Mouse (Mus musculus) intestine, postnatal 0 days (tissue): ENCODE measurements around the gene Gm36210. TPM values are rescaled to one million over a fixed set of nuclear protein-coding genes. Genes with fewer than 3 reads are reported as not detected.
A peak's percentile ranks its signal among the peaks of the same experiment; 100 is the strongest.

Source experiments
- ATAC-seq: fragments of 200-750 bp; cut with Nextera tagmentation; 2 replicates; pipeline ENCODE4 v1.8.0; 2017; ENCODE audit warnings: mild to moderate bottlenecking, moderate TSS enrichment, moderate library complexity
- H3K27ac ChIP-seq: fragments of 300-500 bp; sonication (generic); 2 replicates; pipeline ENCODE4 v1.5.1; 2014; ENCODE audit warnings: mild to moderate bottlenecking, low read depth, low read length, moderate library complexity
- H3K27me3 ChIP-seq: fragments of 300-500 bp; sonication (generic); replicated peaks from 2 replicates; pipeline ENCODE4 v1.6.1; 2014; ENCODE audit warnings: low read length, mixed read lengths; ENCODE audit not compliant: control insufficient read depth, insufficient read depth
- H3K36me3 ChIP-seq: fragments of 300-500 bp; sonication (generic); 2 replicates; pipeline ENCODE4 v1.6.1; 2014; ENCODE audit warnings: mild to moderate bottlenecking, moderate library complexity; ENCODE audit not compliant: control insufficient read depth, insufficient read depth
- H3K4me1 ChIP-seq: fragments of 300-500 bp; sonication (generic); replicated peaks from 2 replicates; pipeline ENCODE4 v1.6.1; 2014; ENCODE audit warnings: antibody characterized with exemption, low read length, mixed read lengths; ENCODE audit not compliant: control insufficient read depth, insufficient read depth
- H3K4me2 ChIP-seq: fragments of 300-500 bp; sonication (generic); replicated peaks from 2 replicates; pipeline ENCODE4 v1.6.1; 2014; ENCODE audit warnings: low read depth, mild to moderate bottlenecking, moderate library complexity
- H3K4me3 ChIP-seq: fragments of 300-500 bp; sonication (generic); 2 replicates; pipeline ENCODE4 v1.5.1; 2014; ENCODE audit warnings: low read depth, low read length
- H3K9ac ChIP-seq: fragments of 300-500 bp; sonication (generic); 2 replicates; pipeline ENCODE4 v1.6.1; 2014; ENCODE audit warnings: mild to moderate bottlenecking, low read depth, low read length
- H3K9me3 ChIP-seq: fragments of 300-500 bp; sonication (generic); 2 replicates; pipeline ENCODE4 v1.6.1; 2016; ENCODE audit warnings: mixed run types; ENCODE audit not compliant: control insufficient read depth
- CTCF ChIP-seq: sonication (generic); IDR thresholded peaks from 2 replicates; pipeline ENCODE4 v1.5.1; 2016; ENCODE audit warnings: low read depth, mild to moderate bottlenecking, control low read depth, antibody characterized with exemption, moderate library complexity
- WGBS: fragments of 180-500 bp; shearing (Covaris S2); extraction: QIAGEN DNeasy Blood & Tissue Kit; methylation state at CpG from one replicate; pipeline ENCODE4 v1.1.7; 2014; 5-methylcytosine and 5-hydroxymethylcytosine counted together
- polyA plus RNA-seq: library from polyadenylated mRNA; unstranded; fragments of >200 nt; fragmentation: Nextera tagmentation; extraction: Ambion mirVana; gene quantifications from 2 replicates; pipeline ENCODE4 v1.2.1, GENCODE M21; 2015

The Gm36210 gene
- polyA plus RNA-seq, 1 experiment from 2014 or later, result not detected

GRCm38 (mm10) chr7:4942673-4943072 is 36.4 kb upstream of the Gm36210 start:
- 46% methylated on average over 5 of the region's 5 CpGs for WGBS
- no peak for ATAC-seq
- no peak for TF ChIP-seq CTCF
- Histone ChIP-seq H3K27ac (no peak overlapping the region), H3K4me2 (no peak overlapping the region), H3K4me1 (no peaks in the 10 kb centered on the region), H3K9ac (no peak overlapping the region), H3K9me3 (no peaks in the 10 kb centered on the region), H3K36me3 (no peaks in the 10 kb centered on the region), H3K4me3 (no peak overlapping the region), H3K27me3 (no peaks in the 10 kb centered on the region)

- Histone ChIP-seq H3K27me3 (no peaks in the 10 kb centered on the region), H3K4me3 (no peak overlapping the region), H3K4me1 (no peaks in the 10 kb centered on the region), H3K9ac (no peak overlapping the region), H3K36me3 (no peaks in the 10 kb centered on the region), H3K4me2 (peak overlapping the region; percentile 49), H3K9me3 (no peaks in the 10 kb centered on the region), H3K27ac (no peak overlapping the region)
- peak; percentile 79 for ATAC-seq
- peak; percentile 93 for TF ChIP-seq CTCF
- WGBS, result 19% methylated on average over 9 of the region's 9 CpGs
These were observed 33.8 kb upstream of the Gm36210 start for GRCm38 (mm10) chr7:4940068-4940479.

GRCm38 (mm10) chr7:4938456-4938855 is 32.1 kb upstream of the Gm36210 start:
- peak; percentile 93 for TF ChIP-seq CTCF
- 38% methylated on average over 2 of the region's 2 CpGs for WGBS

GRCm38 (mm10) chr7:4937392-4937791 is 31.1 kb upstream of the Gm36210 start:
- TF ChIP-seq CTCF, result no peak
- Histone ChIP-seq H3K27me3 (no peaks in the 10 kb centered on the region), H3K4me1 (no peaks in the 10 kb centered on the region), H3K9ac (no peak overlapping the region), H3K4me2 (no peak overlapping the region), H3K4me3 (no peak overlapping the region), H3K36me3 (no peaks in the 10 kb centered on the region), H3K27ac (no peak overlapping the region), H3K9me3 (no peaks in the 10 kb centered on the region)
- no peak for ATAC-seq
- WGBS, result 75% methylated on average over 11 of the region's 11 CpGs

More at GRCm38 (mm10) chr7:4938456-4938855, 32.1 kb upstream of the Gm36210 start:
- H3K9ac ChIP-seq, result no peak overlapping the region
- H3K36me3 ChIP-seq, result no peaks in the 10 kb centered on the region
- no peak overlapping the region for H3K4me2 ChIP-seq
- H3K27me3 ChIP-seq, result no peaks in the 10 kb centered on the region
- H3K4me3 ChIP-seq, result no peak overlapping the region
- no peak overlapping the region for H3K27ac ChIP-seq
- no peaks in the 10 kb centered on the region for H3K4me1 ChIP-seq
- no peak for ATAC-seq
- H3K9me3 ChIP-seq, result no peaks in the 10 kb centered on the region

- H3K4me2 ChIP-seq, result no peak overlapping the region
- WGBS, result 73% methylated on average over 10 of the region's 10 CpGs
- no peak for ATAC-seq
These were observed 30.5 kb upstream of the Gm36210 start for GRCm38 (mm10) chr7:4936832-4937231.

GRCm38 (mm10) chr7:4934160-4934914 is 28.0 kb upstream of the Gm36210 start:
- 79% methylated on average over 4 of the region's 4 CpGs for WGBS
- ATAC-seq, result no peak
- no peaks in the 10 kb centered on the region for H3K27me3 ChIP-seq
- no peaks in the 10 kb centered on the region for H3K36me3 ChIP-seq
- no peak overlapping the region for H3K4me2 ChIP-seq
- H3K4me1 ChIP-seq, result no peaks in the 10 kb centered on the region
- H3K9me3 ChIP-seq, result no peaks in the 10 kb centered on the region
- no peak overlapping the region for H3K4me3 ChIP-seq
- H3K27ac ChIP-seq, result no peak overlapping the region
- H3K9ac ChIP-seq, result no peak overlapping the region
- peak; percentile 39; the same call in 1 of the 2 replicates for TF ChIP-seq CTCF

More at GRCm38 (mm10) chr7:4936832-4937231, 30.5 kb upstream of the Gm36210 start:
- no peaks in the 10 kb centered on the region for H3K4me1 ChIP-seq
- no peaks in the 10 kb centered on the region for H3K27me3 ChIP-seq
- H3K36me3 ChIP-seq, result no peaks in the 10 kb centered on the region
- H3K4me3 ChIP-seq, result no peak overlapping the region
- H3K27ac ChIP-seq, result no peak overlapping the region
- H3K9ac ChIP-seq, result no peak overlapping the region
- no peak for TF ChIP-seq CTCF
- H3K9me3 ChIP-seq, result no peaks in the 10 kb centered on the region
